Mouse (Mus musculus): ENCODE results near the gene Trpd52l3. TPM values are rescaled to one million over a fixed set of nuclear protein-coding genes. Genes with fewer than 3 reads are reported as not detected.

Gene Trpd52l3
- polyA plus RNA-seq, 1 experiment, result not detected

DNA sequence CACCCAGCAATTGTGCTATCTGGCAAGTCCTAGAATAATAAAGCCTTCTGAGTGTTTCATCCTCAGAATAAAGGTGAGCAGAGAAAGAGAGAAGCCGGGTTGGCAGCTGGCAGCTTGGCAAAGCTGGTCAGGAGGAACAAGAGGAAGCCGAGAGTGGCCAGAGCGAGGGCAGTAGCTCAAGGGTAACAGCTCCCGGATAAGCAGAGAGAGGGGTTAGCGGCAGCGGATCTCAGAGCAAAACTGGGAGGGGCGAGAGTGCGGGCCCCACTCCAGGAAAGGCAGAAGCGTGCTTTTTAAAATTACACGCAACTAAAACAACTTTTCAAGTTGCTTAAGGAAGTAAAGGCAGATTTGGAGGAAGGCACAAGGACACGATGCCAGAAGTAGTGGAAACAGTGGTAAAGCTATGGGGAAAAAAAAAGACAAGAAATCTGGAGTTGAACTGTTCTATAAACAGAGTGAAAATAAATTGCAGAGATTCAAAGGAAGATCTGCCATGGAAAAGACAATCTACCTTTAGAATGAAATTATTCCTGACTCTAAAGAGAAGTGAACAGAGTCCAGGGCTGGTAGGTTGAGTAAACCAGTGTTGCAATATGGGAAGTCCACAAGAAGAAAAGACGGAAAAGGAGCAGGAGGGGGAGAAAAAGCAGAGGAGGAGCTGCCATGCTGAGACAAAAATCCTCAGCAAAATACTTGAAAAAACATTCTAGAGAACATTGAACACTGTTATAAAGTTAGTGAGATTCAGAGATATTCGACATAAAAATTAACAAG lies 7.1 kb downstream of the Trpd52l3 start:
- no peak for TF ChIP-seq GATA1 (IDR thresholded peaks at IDR 0.05; ENCODE audit: low read length)

DNA sequence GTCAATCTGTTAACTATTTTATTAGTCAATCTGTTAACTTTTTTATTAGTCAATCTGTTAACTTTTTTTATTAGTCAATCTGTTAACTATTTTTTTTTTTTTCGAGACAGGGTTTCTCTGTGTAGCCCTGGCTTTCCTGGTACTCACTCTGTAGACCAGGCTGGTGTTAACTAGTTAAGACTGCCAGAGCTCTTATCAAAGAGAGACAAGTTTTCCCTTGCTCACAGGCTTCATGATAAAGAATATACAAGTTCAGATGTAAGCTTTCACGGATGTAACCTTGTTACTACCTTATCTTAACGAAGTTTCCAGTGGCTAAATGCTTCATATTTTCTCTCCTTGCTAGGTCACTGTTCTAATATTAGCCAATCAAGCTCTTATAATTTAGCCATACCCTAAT lies 10.7 kb downstream of the Trpd52l3 start:
- no peak for TF ChIP-seq GATA1 (IDR thresholded peaks at IDR 0.05; ENCODE audit: low read length)

DNA sequence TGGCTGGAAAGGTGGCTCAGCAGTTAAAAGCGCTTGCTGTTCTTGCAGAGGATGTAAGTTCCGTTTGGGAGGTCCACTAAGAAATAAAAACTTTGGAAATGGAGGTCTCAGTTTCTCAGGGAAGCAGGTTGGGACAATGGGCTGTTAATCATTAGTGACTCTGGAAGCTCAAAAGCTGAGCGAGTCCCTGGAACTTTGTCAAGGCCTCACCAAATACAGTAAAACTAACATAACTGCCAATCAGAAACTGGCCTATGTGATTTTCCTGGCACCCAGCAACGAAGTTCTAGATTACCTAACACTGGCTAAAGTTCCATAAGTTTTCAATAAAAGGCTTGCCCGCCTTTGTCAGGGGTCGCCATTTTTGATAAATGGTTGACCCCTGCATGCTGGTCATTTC lies 12.6 kb downstream of the Trpd52l3 start:
- TF ChIP-seq GATA1 (IDR thresholded peaks at IDR 0.05; ENCODE audit: low read length), result no peak

DNA sequence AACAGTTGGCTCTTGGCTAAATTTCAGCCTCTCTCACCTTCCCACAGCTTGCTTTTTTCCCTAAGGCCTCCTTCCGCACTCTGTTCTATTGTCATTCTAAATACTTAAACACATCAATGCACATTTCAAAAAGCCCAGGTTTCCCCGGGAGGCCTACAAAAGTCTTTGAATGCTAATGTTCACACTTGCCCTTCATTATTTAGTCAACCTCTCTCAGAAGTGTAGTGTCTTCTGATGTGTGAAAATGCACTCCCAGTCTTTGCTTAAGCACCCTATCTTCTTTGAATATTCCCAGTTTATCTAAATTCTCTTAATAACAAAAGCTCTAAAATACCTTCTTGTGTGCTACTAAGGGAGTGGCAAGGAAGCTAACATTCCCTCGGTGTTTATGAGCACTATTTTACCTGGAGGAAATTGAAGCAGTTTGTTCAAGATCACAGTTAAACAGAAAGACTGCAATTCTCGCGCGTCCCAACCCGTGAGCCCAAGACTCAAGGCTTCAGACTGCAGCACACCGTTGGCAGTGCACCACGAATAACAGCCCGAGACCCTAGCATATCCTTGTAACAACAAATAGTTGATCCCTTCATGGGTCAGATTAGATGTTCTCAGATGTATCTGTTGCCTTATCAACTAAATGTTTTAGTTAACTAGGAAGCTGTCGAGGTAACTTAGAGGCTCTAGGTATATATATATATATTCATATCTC lies 25.6 kb downstream of the Trpd52l3 start:
- no peak for TF ChIP-seq GATA1 (IDR thresholded peaks at IDR 0.05; ENCODE audit: low read length)

DNA sequence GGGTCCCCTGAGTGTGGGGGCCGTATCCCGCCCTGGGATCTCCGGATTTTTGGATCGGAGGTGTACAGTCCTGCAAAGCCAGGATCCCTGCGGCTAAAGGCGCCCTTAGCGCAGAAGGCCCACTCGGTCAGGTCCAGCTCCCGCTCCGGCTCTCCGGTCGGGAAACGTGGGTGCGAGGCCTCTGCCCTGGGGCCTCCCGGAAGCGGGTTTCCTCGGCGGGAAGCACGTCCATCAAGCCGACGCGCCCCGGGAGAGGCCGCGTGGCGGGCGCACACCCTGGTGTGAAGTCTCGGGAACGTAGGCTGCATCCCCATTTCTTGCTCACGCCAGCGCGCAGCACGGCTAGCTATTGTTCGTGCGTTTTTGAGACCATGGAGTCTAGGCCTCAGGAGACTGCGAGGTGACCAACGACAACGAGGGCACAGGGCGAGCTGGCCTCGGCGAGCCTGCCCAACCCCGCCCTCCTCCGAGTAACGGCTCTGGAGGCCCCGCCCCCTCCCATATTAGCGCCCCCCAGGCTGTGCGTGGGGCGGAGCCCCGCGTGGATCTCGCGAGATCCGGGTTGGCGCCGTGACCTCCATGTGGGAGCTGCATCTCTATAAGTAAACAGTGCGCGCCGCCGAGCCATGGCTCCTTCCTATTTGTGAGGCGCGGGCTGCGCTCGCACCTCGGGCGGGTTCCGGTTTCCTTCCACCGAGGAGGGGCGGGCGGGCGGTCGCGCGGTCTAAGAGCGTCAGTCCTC lies 26.5 kb downstream of the Trpd52l3 start, which contains the start of gene Uhrf2:
Gene Uhrf2, plus strand, starts transcription at position 620 of the 742 bp plus-strand sequence.
- TF ChIP-seq GATA1 (IDR thresholded peaks at IDR 0.05; ENCODE audit: low read length), result no peak

DNA sequence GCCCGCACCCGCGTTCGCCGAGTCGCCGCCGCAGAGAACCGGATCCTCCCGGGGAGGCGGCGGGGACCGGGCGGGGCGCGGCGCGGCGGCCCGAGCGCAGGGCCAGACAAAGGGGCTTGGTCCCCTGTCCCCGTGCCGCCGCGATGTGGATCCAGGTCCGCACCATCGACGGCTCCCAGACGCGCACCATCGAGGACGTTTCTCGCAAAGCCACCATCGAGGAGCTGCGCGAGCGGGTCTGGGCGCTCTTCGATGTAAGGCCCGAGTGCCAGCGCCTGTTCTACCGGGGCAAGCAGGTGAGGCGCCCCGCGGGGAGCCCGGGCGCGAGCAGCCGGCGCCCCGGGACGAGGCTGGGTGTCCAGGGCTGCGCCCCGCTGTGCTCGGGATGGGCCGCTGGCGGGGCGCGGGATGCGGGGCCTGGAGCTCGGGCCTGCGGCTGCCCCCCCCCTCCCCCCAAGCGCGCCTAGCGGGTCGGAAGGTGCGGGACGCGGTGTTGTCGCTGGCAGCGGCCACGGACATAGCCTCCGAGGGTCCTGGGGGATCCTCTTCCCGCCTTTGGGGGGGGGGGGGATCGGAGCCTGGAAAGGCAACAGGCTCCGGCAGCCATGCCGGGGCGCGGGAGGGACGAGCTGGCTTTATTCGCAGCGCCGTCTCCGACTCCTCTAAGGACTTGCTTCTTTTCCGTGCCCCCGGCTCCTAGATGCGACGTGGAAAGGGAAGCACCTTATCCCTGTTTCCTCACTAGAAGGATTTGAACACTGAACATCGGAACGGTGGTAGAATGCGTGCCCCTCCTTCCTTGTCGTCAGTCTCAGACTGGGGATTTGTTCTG lies 27.3 kb downstream of the Trpd52l3 start:
- TF ChIP-seq GATA1 (IDR thresholded peaks at IDR 0.05; ENCODE audit: low read length), result no peak

DNA sequence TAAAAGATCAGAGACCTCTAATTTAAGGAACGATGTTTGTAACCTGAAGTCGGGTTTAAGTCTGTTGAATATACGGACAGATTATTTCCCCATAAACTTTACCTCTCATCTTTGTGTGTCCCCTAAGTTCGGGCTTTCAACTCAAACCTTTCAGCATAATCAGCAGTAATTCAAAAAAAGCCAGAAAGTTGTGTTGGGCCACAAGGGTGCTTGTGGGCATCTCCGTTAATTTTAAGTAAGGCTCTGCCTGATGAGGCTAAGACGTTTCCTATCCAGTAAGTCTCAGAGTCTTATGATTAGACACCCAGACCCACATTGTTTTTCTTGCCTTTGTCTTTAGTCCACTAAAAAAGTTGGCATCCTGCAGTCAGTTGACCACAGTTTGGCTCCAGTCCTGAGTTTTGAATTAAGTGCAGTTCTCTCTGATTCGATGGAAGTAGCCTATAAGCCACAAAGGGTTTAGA lies 27.9 kb downstream of the Trpd52l3 start:
- TF ChIP-seq GATA1 (IDR thresholded peaks at IDR 0.05; ENCODE audit: low read length), result no peak

DNA sequence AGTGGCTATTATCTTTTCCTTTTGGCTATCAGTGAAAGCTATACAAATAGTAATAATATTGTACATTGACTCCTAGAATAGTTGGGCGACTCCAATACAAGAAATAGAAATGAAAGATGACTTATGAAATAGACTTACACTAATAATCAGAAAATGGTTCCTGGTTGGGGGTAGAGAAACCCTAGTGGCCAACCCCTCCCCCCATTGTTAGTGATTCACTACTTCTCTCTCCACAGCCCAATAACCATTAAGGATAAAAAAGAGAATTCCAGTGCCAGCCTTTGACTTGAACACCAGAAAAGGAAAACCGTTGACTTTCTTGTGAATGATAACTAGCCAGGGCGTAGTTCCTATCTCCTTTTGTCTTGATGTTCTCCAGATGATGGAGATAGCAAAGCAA lies 28.6 kb downstream of the Trpd52l3 start:
- no peak for TF ChIP-seq GATA1 (IDR thresholded peaks at IDR 0.05; ENCODE audit: low read length)

DNA sequence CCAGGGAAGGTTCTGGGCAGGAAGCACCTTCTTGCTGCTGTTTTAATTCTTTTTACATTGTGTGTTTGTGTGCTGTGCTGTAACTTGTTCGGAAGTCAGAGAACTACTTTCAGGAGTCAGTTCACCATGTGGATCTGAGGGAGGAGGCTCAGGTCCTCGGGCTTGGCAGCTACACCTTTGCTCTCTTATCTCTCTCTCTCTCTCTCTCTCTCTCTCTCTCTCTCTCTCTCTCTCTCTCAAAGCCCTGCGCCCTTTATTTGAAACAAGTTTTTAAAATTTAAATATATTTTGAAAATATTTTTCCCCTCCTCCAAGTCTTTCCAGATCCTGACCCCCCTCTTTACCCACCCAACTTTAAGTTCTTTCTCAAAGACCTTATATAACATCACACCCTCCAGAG lies 31.8 kb downstream of the Trpd52l3 start:
- TF ChIP-seq GATA1 (IDR thresholded peaks at IDR 0.05; ENCODE audit: low read length), result no peak

DNA sequence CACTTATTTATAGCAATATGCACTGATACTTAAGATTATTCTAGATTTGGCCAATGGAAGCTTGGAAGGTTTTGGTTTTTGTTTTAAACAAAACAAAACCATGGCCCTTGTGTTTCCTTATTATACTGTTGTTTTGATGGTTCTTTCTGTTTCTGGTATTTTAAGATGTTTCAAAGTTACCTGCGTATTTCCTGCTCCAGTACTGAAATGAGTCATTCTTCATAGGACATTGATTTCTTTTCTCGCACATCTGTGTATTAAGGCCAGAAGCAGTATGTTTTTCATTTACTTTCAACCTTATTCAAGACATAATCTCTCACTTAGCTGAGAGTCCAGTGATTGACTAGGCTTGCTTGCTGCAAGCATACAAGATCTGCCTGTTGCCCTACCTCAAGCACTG lies 40.1 kb downstream of the Trpd52l3 start:
- TF ChIP-seq GATA1 (IDR thresholded peaks at IDR 0.05; ENCODE audit: low read length), result no peak

DNA sequence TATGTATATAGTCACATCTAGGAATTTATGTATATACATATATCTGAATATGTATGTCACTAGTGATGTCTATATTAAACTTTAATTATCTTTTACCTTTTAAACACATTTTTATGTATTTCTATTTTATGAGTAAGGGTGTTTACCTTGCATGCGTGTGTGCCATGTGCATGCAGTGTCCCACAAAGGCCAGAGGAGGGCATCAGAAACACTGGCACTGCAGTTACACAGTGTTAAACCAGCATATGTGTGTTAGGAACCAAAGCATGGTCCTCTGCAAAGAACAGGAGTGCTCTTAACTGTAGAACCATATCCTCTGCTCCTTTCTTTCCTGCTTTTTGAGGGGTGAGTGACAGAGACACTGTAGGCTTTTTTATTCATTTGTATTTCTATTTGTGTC lies 41.0 kb downstream of the Trpd52l3 start:
- no peak for TF ChIP-seq GATA1 (IDR thresholded peaks at IDR 0.05; ENCODE audit: low read length)

DNA sequence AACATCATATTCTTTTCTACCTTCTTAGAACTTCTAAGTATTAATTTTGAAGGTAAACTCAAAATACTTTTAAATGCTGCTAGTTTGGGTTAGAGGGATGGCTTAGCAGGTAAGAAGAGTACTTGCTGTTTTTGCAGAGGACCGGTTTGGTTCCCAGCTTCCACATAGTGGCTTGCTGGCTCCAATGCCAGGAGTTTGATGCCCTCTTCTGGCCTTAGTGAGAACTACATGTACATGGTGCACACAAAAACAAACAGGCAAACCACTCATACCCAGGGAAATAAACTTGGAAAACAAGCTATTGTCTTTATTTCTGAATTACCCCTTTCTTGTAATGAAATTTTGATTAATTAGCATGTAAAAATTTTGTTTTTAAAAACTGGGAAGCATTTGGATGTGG lies 42.3 kb downstream of the Trpd52l3 start:
- TF ChIP-seq GATA1 (IDR thresholded peaks at IDR 0.05; ENCODE audit: low read length), result no peak

DNA sequence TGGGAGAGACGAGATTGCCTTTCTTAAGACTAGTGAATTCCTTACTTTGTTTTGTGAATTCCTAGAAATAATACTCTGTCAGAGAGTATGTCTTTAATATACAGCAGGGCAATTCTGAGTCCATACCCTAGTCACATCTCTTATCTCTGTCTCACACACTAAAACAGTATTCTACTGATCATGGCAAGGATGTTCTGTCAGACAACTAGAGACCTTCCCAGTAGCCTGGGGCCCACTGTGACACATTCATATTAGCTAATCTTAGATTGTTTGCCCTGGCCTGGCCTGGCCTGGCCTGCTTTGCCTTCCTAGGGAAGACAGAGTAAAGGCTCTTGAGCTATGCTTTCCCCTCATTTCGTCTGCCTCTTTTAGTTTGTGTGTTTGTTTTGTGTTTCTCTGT lies 47.0 kb downstream of the Trpd52l3 start:
- no peak for TF ChIP-seq GATA1 (IDR thresholded peaks at IDR 0.05; ENCODE audit: low read length)

DNA sequence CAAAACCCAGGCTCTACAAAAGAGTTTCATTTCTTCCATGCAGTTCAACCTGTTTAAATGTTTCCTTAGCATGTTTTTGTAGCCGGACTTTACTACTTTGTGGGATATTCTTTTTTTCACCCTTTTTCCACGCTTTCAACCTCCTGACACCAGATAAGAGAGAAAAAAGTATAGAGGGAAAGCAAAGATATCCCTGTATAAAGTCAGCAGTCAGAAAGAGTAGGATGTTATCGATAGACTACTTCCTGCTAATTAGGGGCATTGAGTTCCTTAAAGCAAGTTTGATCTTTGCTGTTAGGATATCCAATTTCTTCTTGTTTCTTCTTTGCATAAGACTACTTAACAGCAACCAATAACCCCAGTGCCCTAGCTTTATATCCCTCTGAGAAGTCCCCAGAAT lies 47.9 kb downstream of the Trpd52l3 start:
- no peak for TF ChIP-seq GATA1 (IDR thresholded peaks at IDR 0.05; ENCODE audit: low read length)

DNA sequence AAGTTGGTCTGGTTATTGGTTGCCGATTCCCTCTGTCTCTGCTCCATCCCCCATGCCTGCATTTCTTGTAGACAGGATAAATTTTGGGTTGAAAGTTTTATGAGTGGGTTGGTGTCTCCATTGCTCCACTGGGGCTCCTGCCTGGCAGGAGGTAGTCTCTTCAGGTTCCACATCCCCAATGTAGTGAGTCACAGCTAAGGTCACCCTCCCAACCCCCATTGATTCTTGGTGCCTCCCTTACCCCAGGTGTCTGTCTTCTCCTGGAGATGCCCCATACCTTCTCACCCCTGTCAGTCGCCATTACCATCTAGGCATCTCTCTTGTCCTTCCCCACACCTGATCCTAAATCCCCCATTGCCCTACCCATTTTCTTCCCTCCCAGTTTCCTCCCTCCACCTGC lies 50.6 kb downstream of the Trpd52l3 start:
- no peak for TF ChIP-seq GATA1 (IDR thresholded peaks at IDR 0.05; ENCODE audit: low read length)

Other genes with a start within 250 kb of the Trpd52l3 start
- 1.3 and 1.9 TPM in 2 replicates for gene 9930021J03Rik, start 197.8 kb upstream of the Trpd52l3 start, polyA plus RNA-seq (2012)
- 0.96 and 2.3 TPM in 2 replicates for gene Ranbp6, start 190.8 kb upstream of the Trpd52l3 start, polyA plus RNA-seq (2012)
- gene Il33, start 78.7 kb upstream of the Trpd52l3 start, polyA plus RNA-seq (2012), result not detected in 2 replicates
- 10.8 and 14.2 TPM in 2 replicates for gene Uhrf2, start 26.7 kb downstream of the Trpd52l3 start, polyA plus RNA-seq (2012)
- gene Gldc, start 171.6 kb downstream of the Trpd52l3 start, polyA plus RNA-seq (2012), result not detected in 2 replicates
- not detected in 2 replicates for gene Mbl2, start 229.2 kb downstream of the Trpd52l3 start, polyA plus RNA-seq (2012)